In the genomic region with DNA sequence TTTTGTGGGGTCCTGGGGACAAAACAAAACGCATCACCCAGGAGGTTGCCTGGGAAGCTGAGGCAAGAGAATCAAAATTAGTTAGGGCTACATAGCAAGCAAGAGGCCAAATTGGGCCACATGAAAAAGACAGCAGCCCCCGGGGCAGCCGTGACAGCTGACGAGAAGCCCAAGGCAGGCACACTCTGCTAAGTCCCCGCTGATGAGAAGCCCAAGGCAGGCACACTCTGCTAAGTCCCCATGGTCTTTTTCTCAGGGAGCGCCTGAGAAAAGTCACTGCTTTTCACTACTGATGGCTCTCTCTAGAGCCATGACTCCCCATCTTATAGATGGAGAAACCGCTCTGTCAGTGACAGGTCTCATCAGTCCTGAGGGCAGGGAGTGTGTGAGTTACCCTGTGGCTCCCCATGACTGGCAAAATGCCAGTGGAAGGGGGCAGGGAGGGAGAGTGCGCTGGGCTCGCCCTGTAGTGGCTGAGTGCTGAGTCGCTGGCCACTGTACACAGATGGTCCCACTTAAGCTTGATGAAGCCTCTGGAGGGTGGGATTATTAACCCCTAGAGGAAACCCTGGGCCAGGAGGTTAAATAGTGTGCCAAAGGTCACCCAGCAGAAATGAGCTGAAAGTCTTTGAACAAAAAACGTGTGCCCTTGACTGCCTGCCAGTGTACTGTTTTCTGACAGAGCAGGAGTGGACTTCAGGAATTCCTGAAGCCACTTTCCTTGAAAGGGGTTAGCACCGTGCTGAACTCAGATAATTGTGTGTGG, we compare ENCODE assay signal across 7 mouse cellular contexts. TPM values are rescaled to one million over a fixed set of nuclear protein-coding genes. Genes with fewer than 3 reads are reported as not detected.
DNase-seq lines count a peak whose midpoint lies in the region; ATAC-seq lines count a peak whose summit lies in the region.

No protein-coding gene starts in this region.

- no peaks in the 10 kb centered on the region for H3K36me3 ChIP-seq in limb, embryonic 10.5 days
- H3K36me3 ChIP-seq in midbrain, embryonic 11.5 days (ENCODE audit: control insufficient read depth, insufficient read depth, low read length) = no peaks in the 10 kb centered on the region

- H3K4me3 ChIP-seq in limb, embryonic 10.5 days = 0 out of 2 replicates have a peak overlapping the region, but pooled peaks have one; percentile 26
- H3K4me3 ChIP-seq in midbrain, embryonic 11.5 days (ENCODE audit: low read depth, low read length) = no peak overlapping the region

- peak; percentile 27; the same call in 1 of the 2 replicates for ATAC-seq in common myeloid progenitor, adult 5-6 weeks (replicated peaks; ENCODE audit: low read depth, poor library complexity, severe bottlenecking)
- peak; percentile 54; the same call in 1 of the 2 replicates for ATAC-seq in midbrain, embryonic 11.5 days (ENCODE audit: low FRiP score)

- H3K9me3 ChIP-seq in limb, embryonic 10.5 days (replicated peaks) = no peaks in the 10 kb centered on the region
- no peaks in the 10 kb centered on the region for H3K9me3 ChIP-seq in midbrain, embryonic 11.5 days (ENCODE audit: control insufficient read depth, low read length)

- 15% methylated on average over 12 of the region's 12 CpGs for WGBS in limb, embryonic 10.5 days
- 45% methylated on average over 12 of the region's 12 CpGs for WGBS in midbrain, embryonic 11.5 days

- H3K4me1 ChIP-seq in limb, embryonic 10.5 days = peaks cover 66% of the 10 kb centered on the region
- H3K4me1 ChIP-seq in midbrain, embryonic 11.5 days (ENCODE audit: control insufficient read depth, insufficient read depth, low read length) = no peaks in the 10 kb centered on the region; the same call in 1 of the 2 replicates

- no peak overlapping the region for H3K9ac ChIP-seq in midbrain, embryonic 11.5 days (ENCODE audit: low read length)

- H3K27ac ChIP-seq in limb, embryonic 10.5 days = no peak overlapping the region
- H3K27ac ChIP-seq in midbrain, embryonic 11.5 days (ENCODE audit: low read depth, low read length) = no peak overlapping the region

- no peak overlapping the region for H3K4me2 ChIP-seq in midbrain, embryonic 11.5 days

- peaks cover 58% of the 10 kb centered on the region for H3K27me3 ChIP-seq in limb, embryonic 10.5 days (ENCODE audit: low read depth, poor library complexity, severe bottlenecking)
- H3K27me3 ChIP-seq in midbrain, embryonic 11.5 days (ENCODE audit: control insufficient read depth, insufficient read depth, low read length) = no peaks in the 10 kb centered on the region

- peak; percentile 80 for DNase-seq in NIH3T3 (ENCODE audit: low read depth)
- DNase-seq in heart, postnatal 36 days = peak; percentile 18 to 40
- DNase-seq in limb, embryonic 10.5 days (ENCODE audit: low spot score) = peak; percentile 76
- DNase-seq in midbrain, embryonic 11.5 days (ENCODE audit: low spot score, missing footprints) = peak; percentile 85
- DNase-seq in yolk sac, embryonic 10.5 days (ENCODE audit: low spot score) = peak; percentile 51
- no peak for DNase-seq in layer of hippocampus, adult 8-10 months (ENCODE audit: low spot score in 2 of 2)

- intact Hi-C loops in heart, postnatal 36 days (cut with DNase I) = no loop called here

RNA-seq across cellular contexts. Expression of a gene that starts 6.6 kb away (rescaled TPM):
- total RNA-seq in common myeloid progenitor, adult 5-6 weeks (2017) = 6.4 TPM in 1 of 2 replicates, not detected in the other
- total RNA-seq in heart, postnatal 36 days (2021) = not detected
- not detected in 2 replicates for polyA plus RNA-seq in limb, embryonic 10.5 days (2016; fragmentation: Nextera tagmentation; extraction: Ambion mirVana)
- not detected in 2 replicates for polyA plus RNA-seq in midbrain, embryonic 11.5 days (2014; fragmentation: Nextera tagmentation; extraction: Ambion mirVana)
- total RNA-seq in layer of hippocampus, adult 8-10 months (2022) = not detected

RNA-seq across cellular contexts. Expression of a gene that starts 25.4 kb away (rescaled TPM):
- total RNA-seq in common myeloid progenitor, adult 5-6 weeks (2017) = 83.9 and 106 TPM in 2 replicates
- 10 to 100 TPM; 39.6 to 41.2 TPM for total RNA-seq in heart, postnatal 36 days (2021)
- 21.4 and 23.0 TPM in 2 replicates for polyA plus RNA-seq in limb, embryonic 10.5 days (2016; fragmentation: Nextera tagmentation; extraction: Ambion mirVana)
- 29.4 and 33.1 TPM in 2 replicates for polyA plus RNA-seq in midbrain, embryonic 11.5 days (2014; fragmentation: Nextera tagmentation; extraction: Ambion mirVana)
- 10 to 100 TPM; 48.1 to 53.5 (median 53.0) TPM for total RNA-seq in layer of hippocampus, adult 8-10 months (2022)

RNA-seq across cellular contexts. Expression of a gene that starts 27.0 kb away (rescaled TPM):
- total RNA-seq in common myeloid progenitor, adult 5-6 weeks (2017) = 27.3 and 33.8 TPM in 2 replicates
- 10 to 100 TPM; 10.9 to 11.2 TPM for total RNA-seq in heart, postnatal 36 days (2021)
- 59.2 and 68.3 TPM in 2 replicates for polyA plus RNA-seq in limb, embryonic 10.5 days (2016; fragmentation: Nextera tagmentation; extraction: Ambion mirVana)
- 41.4 and 46.9 TPM in 2 replicates for polyA plus RNA-seq in midbrain, embryonic 11.5 days (2014; fragmentation: Nextera tagmentation; extraction: Ambion mirVana)
- 10 to 100 TPM; 15.5 to 19.5 (median 17.7) TPM for total RNA-seq in layer of hippocampus, adult 8-10 months (2022)

Comparison
In these comparisons a context has a peak if more than half of its experiments do, and no peak if none do; other contexts are left out.
1. DNase-seq: peak in NIH3T3 (single experiment), heart, postnatal 36 days (2 of 2), limb, embryonic 10.5 days (single experiment), midbrain, embryonic 11.5 days (single experiment) and yolk sac, embryonic 10.5 days (single experiment); none in layer of hippocampus, adult 8-10 months (0 of 2).